ENCODE assay signal across 28 mouse cellular contexts in the genomic region with DNA sequence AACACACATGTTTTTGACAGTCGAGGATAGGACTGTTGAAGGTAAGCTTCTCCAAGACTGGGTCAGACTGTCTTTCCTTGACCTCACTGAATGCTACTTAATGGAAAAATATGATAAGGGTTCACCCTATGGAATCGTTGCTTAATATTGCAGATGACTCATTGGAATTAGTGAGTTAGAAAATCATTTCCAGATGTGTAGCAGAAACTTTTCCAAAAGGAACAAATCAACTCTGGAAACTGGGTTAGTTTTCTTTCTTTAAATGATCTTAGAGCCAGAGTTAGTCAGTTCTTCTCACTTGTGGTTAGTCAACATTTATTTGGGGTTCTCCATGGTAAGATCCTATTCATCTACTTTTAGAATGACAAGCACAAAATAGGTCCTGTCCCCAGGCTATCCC. TPM values are rescaled to one million over a fixed set of nuclear protein-coding genes. Genes with fewer than 3 reads are reported as not detected.
DNase-seq lines count a peak whose midpoint lies in the region; ATAC-seq and TF ChIP-seq lines count a peak whose summit lies in the region.
"Had no signal": no experiment of that assay in that cellular context is flagged by ENCODE, and none has a peak within 500 bp of the region (broad histone marks: within the 10 kb centered on the region; RNA-seq: fewer than 3 reads in every experiment).

No protein-coding gene starts in this region.

- TF ChIP-seq CTCF in heart, adult 2 months (IDR thresholded peaks at IDR 0.05) = no peak

- no peak overlapping the region for H3ac ChIP-seq in myocyte (ENCODE audit: control insufficient read depth, insufficient read length)

- H3K79me2 ChIP-seq in heart, adult 2 months (replicated peaks; ENCODE audit: control insufficient read depth, insufficient read depth, low read length) = no peaks in the 10 kb centered on the region
- peaks cover 13% of the 10 kb centered on the region for H3K79me2 ChIP-seq in myocyte (ENCODE audit: control insufficient read depth, insufficient read depth)

- no peak for TF ChIP-seq POLR2A in heart, adult 2 months (IDR thresholded peaks at IDR 0.05; ENCODE audit: insufficient read depth, low read depth, low read length)
- TF ChIP-seq POLR2A in myocyte (IDR thresholded peaks at IDR 0.05; ENCODE audit: insufficient read length, low read depth) = no peak

- no peak for TF ChIP-seq EP300 in heart, adult 2 months (IDR thresholded peaks at IDR 0.05; ENCODE audit: insufficient read depth, low read depth, low read length)

- 50% methylated on average over 2 of the region's 2 CpGs for WGBS in embryonic facial prominence, embryonic 14.5 days
- 64% methylated on average over 2 of the region's 2 CpGs for WGBS in embryonic facial prominence, embryonic 10.5 days
- 71% methylated on average over 2 of the region's 2 CpGs for WGBS in heart, embryonic 16.5 days
- WGBS in heart, adult 2 months = 56% methylated on average over 2 of the region's 2 CpGs
- 84% methylated on average over 2 of the region's 2 CpGs for WGBS in hindbrain, embryonic 12.5 days

- H3K36me3 ChIP-seq in embryonic facial prominence, embryonic 14.5 days (ENCODE audit: control insufficient read depth, insufficient read depth, low read length) = no peaks in the 10 kb centered on the region
- H3K36me3 ChIP-seq in embryonic facial prominence, embryonic 10.5 days (replicated peaks) = no peaks in the 10 kb centered on the region
- H3K36me3 ChIP-seq in heart, embryonic 16.5 days (ENCODE audit: control insufficient read depth, insufficient read depth) = no peaks in the 10 kb centered on the region
- no peaks in the 10 kb centered on the region for H3K36me3 ChIP-seq in heart, adult 2 months (ENCODE audit: control insufficient read depth, insufficient read depth, low read length)
- no peaks in the 10 kb centered on the region for H3K36me3 ChIP-seq in myocyte (ENCODE audit: control insufficient read depth, insufficient read depth)
- no peaks in the 10 kb centered on the region for H3K36me3 ChIP-seq in hindbrain, embryonic 12.5 days
- H3K36me3 ChIP-seq: hindbrain, embryonic 13.5 days; limb, embryonic 12.5 days; liver, embryonic 12.5 days; neural tube, embryonic 13.5 days had no signal

- DNase-seq in embryonic facial prominence, embryonic 14.5 days (ENCODE audit: low spot score) = peak; percentile 27
- no peak for DNase-seq in embryonic facial prominence, embryonic 10.5 days (ENCODE audit: low spot score)
- DNase-seq in heart, adult 2 months = no peak
- peak; percentile 46 for DNase-seq in adipocyte (ENCODE audit: low spot score)
- no peak for DNase-seq in retina, postnatal 1 day
- DNase-seq: adrenal gland, adult 8-10 months; cerebellum, adult 8-10 months; cerebellum, postnatal 25 days; forebrain, postnatal 0 days; gastrocnemius, postnatal 36 days; heart, postnatal 36 days; kidney, adult 8-10 months; kidney, postnatal 4 days; layer of hippocampus, postnatal 36 days; liver, postnatal 0 days; lung, postnatal 36 days had no signal

- H3K4me1 ChIP-seq in embryonic facial prominence, embryonic 14.5 days (ENCODE audit: control insufficient read depth, insufficient read depth, low read length) = no peaks in the 10 kb centered on the region
- no peaks in the 10 kb centered on the region for H3K4me1 ChIP-seq in embryonic facial prominence, embryonic 10.5 days
- peaks cover 2% of the 10 kb centered on the region for H3K4me1 ChIP-seq in heart, embryonic 16.5 days (ENCODE audit: control insufficient read depth, insufficient read depth, low read length)
- H3K4me1 ChIP-seq in heart, adult 2 months (ENCODE audit: control insufficient read depth, insufficient read depth, low read length) = no peaks in the 10 kb centered on the region
- no peaks in the 10 kb centered on the region for H3K4me1 ChIP-seq in hindbrain, embryonic 12.5 days
- H3K4me1 ChIP-seq: hindbrain, embryonic 13.5 days; limb, embryonic 12.5 days; liver, embryonic 12.5 days; neural tube, embryonic 13.5 days had no signal

- H3K9ac ChIP-seq in embryonic facial prominence, embryonic 14.5 days (ENCODE audit: low read depth, low read length) = no peak overlapping the region
- H3K9ac ChIP-seq in heart, embryonic 16.5 days (ENCODE audit: low read length) = no peak overlapping the region
- no peak overlapping the region for H3K9ac ChIP-seq in heart, adult 2 months (ENCODE audit: low read depth, low read length)
- H3K9ac ChIP-seq in hindbrain, embryonic 12.5 days = no peak overlapping the region
- H3K9ac ChIP-seq: forebrain, postnatal 0 days; hindbrain, embryonic 13.5 days; limb, embryonic 12.5 days; liver, embryonic 12.5 days; liver, postnatal 0 days; neural tube, embryonic 13.5 days had no signal

- no peak for ATAC-seq in embryonic facial prominence, embryonic 14.5 days (ENCODE audit: low read depth)
- ATAC-seq in heart, embryonic 16.5 days (replicated peaks; ENCODE audit: extremely low read depth, insufficient read depth, low FRiP score) = no peak
- ATAC-seq in hindbrain, embryonic 12.5 days (ENCODE audit: low FRiP score) = no peak
- ATAC-seq: activated CD4-positive, CD25-positive, alpha-beta regulatory T cell, adult 4 months; forebrain, postnatal 0 days; intestine, embryonic 16.5 days; liver, embryonic 12.5 days; liver, postnatal 0 days; midbrain, embryonic 16.5 days had no signal

- no peak overlapping the region for H3K4me3 ChIP-seq in embryonic facial prominence, embryonic 14.5 days (ENCODE audit: low read depth, low read length)
- H3K4me3 ChIP-seq in embryonic facial prominence, embryonic 10.5 days = no peak overlapping the region
- no peak overlapping the region for H3K4me3 ChIP-seq in heart, embryonic 16.5 days (ENCODE audit: low read length)
- no peak overlapping the region for H3K4me3 ChIP-seq in heart, adult 2 months
- no peak overlapping the region for H3K4me3 ChIP-seq in myocyte
- H3K4me3 ChIP-seq in hindbrain, embryonic 12.5 days = no peak overlapping the region
- H3K4me3 ChIP-seq: hindbrain, embryonic 13.5 days; limb, embryonic 12.5 days; liver, embryonic 12.5 days; neural tube, embryonic 13.5 days had no signal

- intact Hi-C loops in heart, adult 2 months (cut with DNase I) = no loop called here

- H3K4me2 ChIP-seq in embryonic facial prominence, embryonic 14.5 days (ENCODE audit: low read depth, low read length) = no peak overlapping the region
- no peak overlapping the region for H3K4me2 ChIP-seq in heart, embryonic 16.5 days (ENCODE audit: low read depth, low read length)
- H3K4me2 ChIP-seq in myocyte (ENCODE audit: low read depth) = no peak overlapping the region
- H3K4me2 ChIP-seq in hindbrain, embryonic 12.5 days (replicated peaks) = no peak overlapping the region
- H3K4me2 ChIP-seq: hindbrain, embryonic 13.5 days; limb, embryonic 12.5 days; liver, embryonic 12.5 days; midbrain, embryonic 11.5 days; neural tube, embryonic 13.5 days had no signal

- no peak overlapping the region for H3K27ac ChIP-seq in embryonic facial prominence, embryonic 14.5 days (replicated peaks; ENCODE audit: low read depth, low read length)
- no peak overlapping the region for H3K27ac ChIP-seq in embryonic facial prominence, embryonic 10.5 days (replicated peaks)
- H3K27ac ChIP-seq in heart, embryonic 16.5 days (ENCODE audit: low read length) = peak overlapping the region; percentile 46
- no peak overlapping the region; the same call in 1 of the 2 replicates for H3K27ac ChIP-seq in heart, adult 2 months
- H3K27ac ChIP-seq in hindbrain, embryonic 12.5 days = no peak overlapping the region
- H3K27ac ChIP-seq: hindbrain, embryonic 13.5 days; kidney, postnatal 0 days; limb, embryonic 12.5 days; liver, embryonic 12.5 days; neural tube, embryonic 13.5 days had no signal

- H3K27me3 ChIP-seq in embryonic facial prominence, embryonic 14.5 days (replicated peaks; ENCODE audit: control insufficient read depth, insufficient read depth, low read length) = no peaks in the 10 kb centered on the region
- H3K27me3 ChIP-seq in embryonic facial prominence, embryonic 10.5 days (replicated peaks; ENCODE audit: low read depth, poor library complexity, severe bottlenecking) = no peaks in the 10 kb centered on the region
- no peaks in the 10 kb centered on the region for H3K27me3 ChIP-seq in heart, embryonic 16.5 days (ENCODE audit: control insufficient read depth, insufficient read depth, low read length)
- H3K27me3 ChIP-seq in heart, adult 2 months (ENCODE audit: control insufficient read depth, insufficient read depth, low read length) = no peaks in the 10 kb centered on the region
- no peaks in the 10 kb centered on the region for H3K27me3 ChIP-seq in myocyte (ENCODE audit: control insufficient read depth, insufficient read depth, insufficient read length)
- no peaks in the 10 kb centered on the region for H3K27me3 ChIP-seq in hindbrain, embryonic 12.5 days
- H3K27me3 ChIP-seq: hindbrain, embryonic 13.5 days; limb, embryonic 12.5 days; liver, embryonic 12.5 days; neural tube, embryonic 13.5 days had no signal

- H3K9me3 ChIP-seq in embryonic facial prominence, embryonic 14.5 days (ENCODE audit: control insufficient read depth, low read length) = no peaks in the 10 kb centered on the region
- H3K9me3 ChIP-seq in embryonic facial prominence, embryonic 10.5 days = no peaks in the 10 kb centered on the region
- H3K9me3 ChIP-seq in heart, embryonic 16.5 days (replicated peaks; ENCODE audit: control insufficient read depth, low read length) = no peaks in the 10 kb centered on the region
- no peaks in the 10 kb centered on the region for H3K9me3 ChIP-seq in hindbrain, embryonic 12.5 days (replicated peaks)
- H3K9me3 ChIP-seq: hindbrain, embryonic 13.5 days; limb, embryonic 12.5 days; liver, embryonic 12.5 days; neural tube, embryonic 13.5 days had no signal

TF ChIP-seq in myocyte, 11 proteins besides CTCF, POLR2A, EP300 and RAD21:
- TF ChIP-seq REST (IDR thresholded peaks at IDR 0.05; ENCODE audit: insufficient read depth, insufficient read length) (no peak), CEBPB (IDR thresholded peaks at IDR 0.05; ENCODE audit: insufficient read depth, poor library complexity, severe bottlenecking) (0 out of 2 replicates have a peak, but pooled peaks have one; percentile 35)

RNA-seq across cellular contexts. Expression of gene Dock11, which starts 30.9 kb away (rescaled TPM):
- polyA plus RNA-seq in embryonic facial prominence, embryonic 14.5 days (2014; fragmentation: Nextera tagmentation; extraction: Ambion mirVana) = 25.2 and 25.5 TPM in 2 replicates
- 18.2 and 18.7 TPM in 2 replicates for polyA plus RNA-seq in embryonic facial prominence, embryonic 10.5 days (2016; fragmentation: Nextera tagmentation; extraction: Ambion mirVana)
- 6.0 and 6.6 TPM in 2 replicates for polyA plus RNA-seq in heart, embryonic 16.5 days (2015; fragmentation: Nextera tagmentation; extraction: Ambion mirVana)
- total RNA-seq in heart, adult 2 months (2021) = 1 to 10 TPM; 3.7 to 4.6 TPM
- 0.90 and 1.7 TPM in 2 replicates for polyA plus RNA-seq in heart, adult 2 months (2012; rRNA removed)
- 6.2 TPM for polyA plus RNA-seq in myocyte (2012; fragmentation: generic; extraction: Trizol)
- 23.5 and 23.6 TPM in 2 replicates for polyA plus RNA-seq in hindbrain, embryonic 12.5 days (2016; fragmentation: Nextera tagmentation; extraction: Ambion mirVana)

Comparison
In these comparisons a context has a peak if more than half of its experiments do, and no peak if none do; other contexts are left out.
1. DNase-seq: peak in embryonic facial prominence, embryonic 14.5 days (single experiment) and adipocyte (single experiment); none in embryonic facial prominence, embryonic 10.5 days (single experiment), heart, adult 2 months (0 of 2) and retina, postnatal 1 day (single experiment).